7 mouse cellular contexts compared by ENCODE assay signal in genomic region chr9:75559512-75560012, GRCm38 (mm10). TPM values are rescaled to one million over a fixed set of nuclear protein-coding genes. Genes with fewer than 3 reads are reported as not detected.
A peak's percentile ranks its signal among the peaks of the same experiment; 100 is the strongest.
DNase-seq lines count a peak whose midpoint lies in the region; ATAC-seq lines count a peak whose summit lies in the region.

Gene Tmod3 (minus strand): TSS chr9:75559657.

- no peaks in the 10 kb centered on the region for H3K27me3 ChIP-seq in embryonic facial prominence, embryonic 11.5 days (ENCODE audit: control insufficient read depth, insufficient read depth, low read length)
- H3K27me3 ChIP-seq in limb, embryonic 11.5 days (ENCODE audit: control insufficient read depth, insufficient read depth, low read length), result no peaks in the 10 kb centered on the region
- H3K27me3 ChIP-seq in midbrain, embryonic 14.5 days (ENCODE audit: control insufficient read depth, insufficient read depth, low read length), result no peaks in the 10 kb centered on the region

- ATAC-seq in embryonic facial prominence, embryonic 11.5 days (replicated peaks; ENCODE audit: insufficient number of reproducible peaks, low FRiP score, low TSS enrichment, low read depth), result peak; percentile 95
- ATAC-seq in granulocyte monocyte progenitor cell, adult 5-6 weeks (replicated peaks; ENCODE audit: poor library complexity, severe bottlenecking), result peak; percentile 92
- peak; percentile 95 for ATAC-seq in limb, embryonic 11.5 days (ENCODE audit: insufficient number of reproducible peaks, low FRiP score, low TSS enrichment, low read depth)
- ATAC-seq in midbrain, embryonic 14.5 days (ENCODE audit: low FRiP score, low TSS enrichment), result peak; percentile 97

- no peaks in the 10 kb centered on the region for H3K36me3 ChIP-seq in embryonic facial prominence, embryonic 11.5 days (replicated peaks; ENCODE audit: control insufficient read depth, insufficient read depth, low read depth, low read length)
- no peaks in the 10 kb centered on the region for H3K36me3 ChIP-seq in limb, embryonic 11.5 days (ENCODE audit: control insufficient read depth, insufficient read depth, low read length)
- no peaks in the 10 kb centered on the region for H3K36me3 ChIP-seq in midbrain, embryonic 14.5 days (ENCODE audit: control insufficient read depth, insufficient read depth, low read length)

- no peaks in the 10 kb centered on the region for H3K4me1 ChIP-seq in embryonic facial prominence, embryonic 11.5 days (ENCODE audit: control insufficient read depth, insufficient read depth, low read length)
- peaks cover 6% of the 10 kb centered on the region for H3K4me1 ChIP-seq in limb, embryonic 11.5 days (ENCODE audit: control insufficient read depth, insufficient read depth, low read length)
- 0 out of 2 replicates have a peak, but pooled peaks cover 12% of the 10 kb centered on the region for H3K4me1 ChIP-seq in midbrain, embryonic 14.5 days (ENCODE audit: control insufficient read depth, insufficient read depth, low read length)

- WGBS in embryonic facial prominence, embryonic 11.5 days, result 3% methylated on average over 21 of the region's 21 CpGs
- WGBS in limb, embryonic 11.5 days, result 2% methylated on average over 21 of the region's 21 CpGs
- WGBS in midbrain, embryonic 14.5 days, result 2% methylated on average over 21 of the region's 21 CpGs

- no peaks in the 10 kb centered on the region for H3K9me3 ChIP-seq in embryonic facial prominence, embryonic 11.5 days (replicated peaks; ENCODE audit: control insufficient read depth, low read length)
- no peaks in the 10 kb centered on the region for H3K9me3 ChIP-seq in limb, embryonic 11.5 days (ENCODE audit: control insufficient read depth, low read length)
- H3K9me3 ChIP-seq in midbrain, embryonic 14.5 days (ENCODE audit: control insufficient read depth, low read length), result no peaks in the 10 kb centered on the region

- peak; percentile 97 for DNase-seq in adrenal gland, postnatal 14 days
- DNase-seq in embryonic facial prominence, embryonic 11.5 days (ENCODE audit: low spot score), result peak; percentile 96
- peak; percentile 95 for DNase-seq in kidney, adult 18-20 months
- DNase-seq in limb, embryonic 11.5 days (ENCODE audit: low spot score), result peak; percentile 95
- DNase-seq in midbrain, embryonic 14.5 days, result peak; percentile 97
- peak; percentile 90 to 98 for DNase-seq in spleen, adult 18-20 months

- H3K9ac ChIP-seq in embryonic facial prominence, embryonic 11.5 days (replicated peaks; ENCODE audit: low read length), result peak within 1 kb of the TSS; percentile 82
- H3K9ac ChIP-seq in limb, embryonic 11.5 days (ENCODE audit: low read length), result peak within 1 kb of the TSS; percentile 76
- H3K9ac ChIP-seq in midbrain, embryonic 14.5 days (replicated peaks; ENCODE audit: low read length), result peak within 1 kb of the TSS; percentile 76

- peak within 1 kb of the TSS; percentile 87 for H3K4me3 ChIP-seq in embryonic facial prominence, embryonic 11.5 days (ENCODE audit: low read depth, low read length)
- peak within 1 kb of the TSS; percentile 78 for H3K4me3 ChIP-seq in limb, embryonic 11.5 days (ENCODE audit: low read depth, low read length)
- H3K4me3 ChIP-seq in midbrain, embryonic 14.5 days (replicated peaks; ENCODE audit: low read depth, low read length), result peak within 1 kb of the TSS; percentile 93

- H3K27ac ChIP-seq in embryonic facial prominence, embryonic 11.5 days (replicated peaks; ENCODE audit: low read depth, low read length), result peak within 1 kb of the TSS; percentile 72
- H3K27ac ChIP-seq in limb, embryonic 11.5 days (replicated peaks; ENCODE audit: low read depth, low read length), result no peak within 1 kb of the TSS; the same call in 1 of the 2 replicates
- peak within 1 kb of the TSS; percentile 66 for H3K27ac ChIP-seq in midbrain, embryonic 14.5 days (replicated peaks; ENCODE audit: low read depth, low read length)

- H3K4me2 ChIP-seq in embryonic facial prominence, embryonic 11.5 days (ENCODE audit: low read depth, low read length), result peak within 1 kb of the TSS; percentile 81
- H3K4me2 ChIP-seq in limb, embryonic 11.5 days (ENCODE audit: low read depth, severe bottlenecking), result peak within 1 kb of the TSS; percentile 83
- H3K4me2 ChIP-seq in midbrain, embryonic 14.5 days (ENCODE audit: low read length), result peak within 1 kb of the TSS; percentile 68

RNA-seq across cellular contexts. Expression of gene Tmod3, which starts in this region (rescaled TPM):
- total RNA-seq in adrenal gland, postnatal 14 days (2021), result 73.6 and 85.1 TPM in 2 replicates
- polyA plus RNA-seq in embryonic facial prominence, embryonic 11.5 days (2014; fragmentation: Nextera tagmentation; extraction: Ambion mirVana), result 106 and 117 TPM in 2 replicates
- 52.9 and 58.1 TPM in 2 replicates for total RNA-seq in granulocyte monocyte progenitor cell, adult 5-6 weeks (2014; fragmentation: Nextera tagmentation)
- 59.5 and 64.2 TPM in 2 replicates for total RNA-seq in granulocyte monocyte progenitor cell, adult 5-6 weeks (2017)
- polyA plus RNA-seq in limb, embryonic 11.5 days (2014; fragmentation: Nextera tagmentation; extraction: Ambion mirVana), result 103 and 113 TPM in 2 replicates
- polyA plus RNA-seq in midbrain, embryonic 14.5 days (2014; fragmentation: Nextera tagmentation; extraction: Ambion mirVana), result 61.8 and 73.0 TPM in 2 replicates
